Mouse (Mus musculus): Measurements from ENCODE around the gene Ccdc84.
"Not testable (repeated sequence)": the region's sequence is repeated elsewhere in the genome, so short reads cannot be mapped to it uniquely, and the experiment has no call there.

The Ccdc84 gene

GRCm38 (mm10) chr9:44408693-44409092 lies 9.7 kb downstream of the Ccdc84 start:
- DNase-seq (ENCODE audit: low spot score), result not testable (repeated sequence)

GRCm38 (mm10) chr9:44407752-44408097 lies 10.6 kb downstream of the Ccdc84 start:
- no peak for DNase-seq (ENCODE audit: low spot score)

GRCm38 (mm10) chr9:44406906-44407751 lies 11.2 kb downstream of the Ccdc84 start, which contains the start of the genes Rps25 and Trappc4:
TSS of gene Rps25 (plus strand) at chr9:44407139.
TSS of gene Trappc4 (minus strand) at chr9:44407600.
- peak; percentile 97 for DNase-seq (ENCODE audit: low spot score)

GRCm38 (mm10) chr9:44405011-44405410 lies 13.4 kb downstream of the Ccdc84 start:
- no peak for DNase-seq (ENCODE audit: low spot score)

- DNase-seq (ENCODE audit: low spot score), result peak; percentile 70
Observed at GRCm38 (mm10) chr9:44401081-44401480, 17.3 kb downstream of the Ccdc84 start.

- no peak for DNase-seq (ENCODE audit: low spot score)
Observed at GRCm38 (mm10) chr9:44399795-44400114, 18.6 kb downstream of the Ccdc84 start.

GRCm38 (mm10) chr9:44399114-44399794 lies 19.1 kb downstream of the Ccdc84 start:
- DNase-seq (ENCODE audit: low spot score), result no peak

- DNase-seq (ENCODE audit: low spot score), result no peak
Observed at GRCm38 (mm10) chr9:44398551-44398950, 19.8 kb downstream of the Ccdc84 start.

GRCm38 (mm10) chr9:44398087-44398486 lies 20.3 kb downstream of the Ccdc84 start:
- DNase-seq (ENCODE audit: low spot score), result no peak

- peak; percentile 97 for DNase-seq (ENCODE audit: low spot score)
Observed at GRCm38 (mm10) chr9:44396684-44397411, 21.5 kb downstream of the Ccdc84 start, which contains the start of gene Slc37a4. TSS of gene Slc37a4 (plus strand) at chr9:44396852.

- DNase-seq (ENCODE audit: low spot score), result peak; percentile 77
Observed at GRCm38 (mm10) chr9:44391466-44391865, 26.9 kb downstream of the Ccdc84 start.

GRCm38 (mm10) chr9:44389273-44389672 lies 29.1 kb downstream of the Ccdc84 start:
- DNase-seq (ENCODE audit: low spot score), result peak; percentile 50

GRCm38 (mm10) chr9:44387221-44387620 lies 31.1 kb downstream of the Ccdc84 start:
- DNase-seq (ENCODE audit: low spot score), result no peak

- DNase-seq (ENCODE audit: low spot score), result no peak
Observed at GRCm38 (mm10) chr9:44384596-44384995, 33.8 kb downstream of the Ccdc84 start.

- DNase-seq (ENCODE audit: low spot score), result no peak
Observed at GRCm38 (mm10) chr9:44379862-44380261, 38.5 kb downstream of the Ccdc84 start.

GRCm38 (mm10) chr9:44379054-44379834 lies 39.1 kb downstream of the Ccdc84 start, which contains the start of gene Hyou1:
TSS of gene Hyou1 (plus strand) at chr9:44379490.
- peak; percentile 96 for DNase-seq (ENCODE audit: low spot score)

GRCm38 (mm10) chr9:44378153-44378730 lies 40.1 kb downstream of the Ccdc84 start:
- no peak for DNase-seq (ENCODE audit: low spot score)

GRCm38 (mm10) chr9:44377335-44377734 lies 41.0 kb downstream of the Ccdc84 start:
- not testable (repeated sequence) for DNase-seq (ENCODE audit: low spot score)

- DNase-seq (ENCODE audit: low spot score), result no peak
Observed at GRCm38 (mm10) chr9:44376141-44376540, 42.2 kb downstream of the Ccdc84 start.

- no peak for DNase-seq (ENCODE audit: low spot score)
Observed at GRCm38 (mm10) chr9:44373386-44373785, 45.0 kb downstream of the Ccdc84 start.

GRCm38 (mm10) chr9:44364480-44364879 lies 53.9 kb downstream of the Ccdc84 start:
- no peak for DNase-seq (ENCODE audit: low spot score)

Data from adipocyte (in vitro differentiated cells).